Mouse (Mus musculus) hindbrain, embryonic 16.5 days (tissue): ENCODE results near the gene Scamp2. TPM values are rescaled to one million over a fixed set of nuclear protein-coding genes. Genes with fewer than 3 reads are reported as not detected.

Experiments used
- polyA plus RNA-seq: library from polyadenylated mRNA; unstranded; fragments of >200 nt; fragmentation: Nextera tagmentation; extraction: Ambion mirVana; gene quantifications from 2 replicates; pipeline ENCODE4 v1.2.1, GENCODE M21; 2015

Scamp2 gene
- polyA plus RNA-seq, 1 experiment from 2014 or later: 49.4 TPM

Other genes starting within 250 kb of the Scamp2 start
- gene Ppcdc, start 120.8 kb upstream of the Scamp2 start, polyA plus RNA-seq: 19.4 and 20.5 TPM in 2 replicates
- gene Scamp5, start 92.9 kb upstream of the Scamp2 start, polyA plus RNA-seq: 165 and 168 TPM in 2 replicates
- 21.0 and 21.4 TPM in 2 replicates for gene Rpp25, start 56.9 kb upstream of the Scamp2 start, polyA plus RNA-seq
- gene Cox5a, start 39.7 kb upstream of the Scamp2 start, polyA plus RNA-seq: 890 and 1,047 TPM in 2 replicates
- 23.6 and 24.4 TPM in 2 replicates for gene Fam219b, start 23.4 kb upstream of the Scamp2 start, polyA plus RNA-seq
- 75.3 and 80.5 TPM in 2 replicates for gene Mpi, start 8.2 kb upstream of the Scamp2 start, polyA plus RNA-seq
- gene Ulk3, start 28.5 kb downstream of the Scamp2 start, polyA plus RNA-seq: 32.0 and 33.9 TPM in 2 replicates
- 0.18 and 0.49 TPM in 2 replicates for gene Cplx3, start 45.3 kb downstream of the Scamp2 start, polyA plus RNA-seq
- gene Lman1l, start 59.8 kb downstream of the Scamp2 start, polyA plus RNA-seq: not detected in 2 replicates
- gene Csk, start 92.7 kb downstream of the Scamp2 start, polyA plus RNA-seq: 49.0 and 58.4 TPM in 2 replicates
- not detected in 2 replicates for gene Cyp1a2, start 122.8 kb downstream of the Scamp2 start, polyA plus RNA-seq
- 0.13 and 0.26 TPM in 2 replicates for gene Cyp1a1, start 127.0 kb downstream of the Scamp2 start, polyA plus RNA-seq
- gene Edc3, start 147.6 kb downstream of the Scamp2 start, polyA plus RNA-seq: 29.7 and 31.9 TPM in 2 replicates
- gene Clk3, start 204.9 kb downstream of the Scamp2 start, polyA plus RNA-seq: 57.2 and 66.1 TPM in 2 replicates